Mouse (Mus musculus) splenic B cell, adult 2 months (primary cell): ENCODE results near the gene S100a5.
A peak's percentile ranks its signal among the peaks of the same experiment; 100 is the strongest.

Experiments
- DNase-seq: peaks from one replicate; pipeline ENCODE4 v3.0.0-alpha.2; 2011; ENCODE audit warnings: low read depth, low spot score
- H3K27me3 ChIP-seq: 2 replicates; pipeline ENCODE4 v1.6.1; 2012; ENCODE audit warnings: mild to moderate bottlenecking, low read length, moderate library complexity, mixed read lengths; ENCODE audit not compliant: control insufficient read depth, poor library complexity, insufficient read depth, severe bottlenecking
- H3K36me3 ChIP-seq: 2 replicates; pipeline ENCODE4 v1.6.1; 2012; ENCODE audit warnings: mild to moderate bottlenecking, low read length, moderate library complexity, mixed read lengths; ENCODE audit not compliant: control insufficient read depth, poor library complexity, insufficient read depth, severe bottlenecking

S100a5 gene

DNA sequence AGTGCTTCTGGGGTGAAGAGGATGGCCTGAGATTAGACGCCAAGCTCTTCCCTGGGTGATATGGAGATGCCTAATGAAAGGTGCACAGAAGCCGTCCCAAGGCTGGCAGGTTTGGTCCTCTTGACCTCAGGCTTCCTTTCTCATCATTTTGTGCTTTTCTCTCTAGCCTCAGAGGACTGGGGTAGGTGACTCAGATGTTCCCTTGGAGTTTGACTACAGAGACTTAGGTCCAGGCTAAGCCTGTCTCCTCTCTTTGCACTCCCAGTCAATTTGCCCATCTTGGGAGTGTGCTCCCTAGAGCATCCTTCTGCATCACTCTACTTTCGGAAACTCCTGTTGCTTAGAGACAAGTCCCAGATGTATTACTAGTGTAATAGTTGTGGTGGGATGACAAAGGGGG, 962 bp upstream of the S100a5 start:
- no peak for DNase-seq
- Histone ChIP-seq H3K36me3 (no peaks in the 10 kb centered on the region), H3K27me3 (no peaks in the 10 kb centered on the region)

DNA sequence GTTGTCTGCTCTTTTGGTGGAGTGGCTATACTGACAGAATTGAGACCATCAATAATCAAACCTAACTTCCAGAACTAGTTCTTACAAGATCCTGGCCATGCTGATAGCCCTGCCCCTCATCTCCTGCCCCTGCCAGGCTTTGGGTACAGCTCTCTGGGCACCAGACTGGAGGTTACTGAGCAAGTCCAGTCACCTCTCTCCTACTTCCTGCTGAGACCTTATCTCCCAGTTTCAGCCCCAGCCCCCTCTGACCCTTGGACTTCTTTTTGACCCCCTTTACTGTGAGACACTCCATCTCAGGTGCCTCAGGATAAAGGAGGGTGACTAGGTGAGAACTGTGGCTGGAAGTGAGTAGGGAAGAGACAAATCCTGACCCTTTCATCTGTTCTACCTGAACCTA, 779 bp downstream of the S100a5 start:
- no peaks in the 10 kb centered on the region for H3K27me3 ChIP-seq

DNA sequence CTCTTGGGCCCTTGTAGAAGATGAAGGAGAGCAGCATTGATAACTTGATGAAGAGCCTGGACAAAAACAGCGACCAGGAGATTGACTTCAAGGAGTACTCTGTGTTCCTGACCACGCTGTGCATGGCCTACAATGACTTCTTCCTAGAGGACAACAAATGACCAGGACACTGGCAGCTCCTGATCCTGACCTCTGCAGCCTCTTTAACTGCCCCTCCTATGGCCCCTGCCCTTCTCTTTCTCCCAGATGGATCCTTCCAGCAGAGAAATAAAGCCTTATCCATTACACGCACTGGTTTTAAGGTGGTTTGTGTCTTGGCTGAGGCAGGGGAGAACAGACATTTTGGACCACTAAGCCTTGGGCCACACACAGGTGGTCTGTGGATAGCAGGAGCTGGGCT, 3.2 kb downstream of the S100a5 start:
- no peak for DNase-seq
- no peaks in the 10 kb centered on the region for H3K27me3 ChIP-seq

More for the DNA sequence above, 779 bp downstream of the S100a5 start:
- no peak for DNase-seq
- no peaks in the 10 kb centered on the region for H3K36me3 ChIP-seq

DNA sequence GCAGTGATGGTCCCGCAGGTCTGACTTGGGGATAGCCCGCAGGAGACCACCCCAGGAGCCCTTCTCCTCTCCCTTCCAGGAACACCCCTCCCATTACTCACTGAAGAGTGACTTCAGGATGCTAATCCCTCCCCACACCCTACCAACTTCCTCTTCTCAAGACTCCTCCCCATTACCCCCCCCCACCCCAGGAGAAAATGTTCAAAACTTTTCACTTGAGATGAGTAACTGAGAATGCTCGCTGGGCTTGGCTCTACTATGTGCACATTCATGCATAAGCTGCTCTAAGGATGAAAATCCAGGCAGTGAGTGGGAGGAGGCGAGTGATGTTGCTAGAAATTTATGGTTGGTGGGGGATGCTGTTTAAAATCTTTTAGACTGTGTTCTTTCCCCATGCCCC, 3.7 kb downstream of the S100a5 start:
- Histone ChIP-seq H3K36me3 (no peaks in the 10 kb centered on the region), H3K27me3 (no peaks in the 10 kb centered on the region)
- peak; percentile 55 for DNase-seq

More for the DNA sequence above, 3.2 kb downstream of the S100a5 start:
- no peaks in the 10 kb centered on the region for H3K36me3 ChIP-seq

DNA sequence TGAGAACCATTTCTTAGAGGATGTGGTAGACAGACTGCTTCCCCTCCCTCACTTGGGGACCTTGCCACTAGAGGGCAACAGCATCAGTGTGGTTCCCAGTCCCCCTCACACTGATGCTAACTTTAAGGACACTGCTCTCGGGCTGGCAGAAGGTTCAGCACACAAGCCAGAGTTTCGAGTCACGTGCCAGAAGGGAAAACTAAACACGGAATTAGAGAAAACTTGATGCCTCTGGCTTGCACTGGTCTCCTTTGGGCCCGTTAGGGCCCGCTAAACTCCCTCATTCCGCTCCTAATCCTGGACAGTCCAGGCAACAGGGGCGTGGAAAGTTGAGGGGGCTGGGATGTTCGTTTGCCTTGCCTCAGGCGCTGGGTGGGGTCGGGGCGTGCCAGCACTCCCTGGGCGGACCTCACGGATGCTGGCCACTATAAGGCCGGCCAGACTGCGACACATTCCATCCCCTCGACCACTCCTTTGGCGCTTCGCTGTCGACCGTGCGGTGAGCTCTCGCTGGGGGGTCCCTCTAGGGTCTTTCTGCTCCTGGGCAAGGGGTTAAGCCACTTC, 4.5 kb downstream of the S100a5 start, which contains the start of gene S100a6:
TSS of gene S100a6 (plus strand) at position 155 of the 564 bp plus-strand sequence.
- H3K27me3 ChIP-seq = no peaks in the 10 kb centered on the region
- H3K36me3 ChIP-seq = no peaks in the 10 kb centered on the region
- peak; percentile 83 for DNase-seq

DNA sequence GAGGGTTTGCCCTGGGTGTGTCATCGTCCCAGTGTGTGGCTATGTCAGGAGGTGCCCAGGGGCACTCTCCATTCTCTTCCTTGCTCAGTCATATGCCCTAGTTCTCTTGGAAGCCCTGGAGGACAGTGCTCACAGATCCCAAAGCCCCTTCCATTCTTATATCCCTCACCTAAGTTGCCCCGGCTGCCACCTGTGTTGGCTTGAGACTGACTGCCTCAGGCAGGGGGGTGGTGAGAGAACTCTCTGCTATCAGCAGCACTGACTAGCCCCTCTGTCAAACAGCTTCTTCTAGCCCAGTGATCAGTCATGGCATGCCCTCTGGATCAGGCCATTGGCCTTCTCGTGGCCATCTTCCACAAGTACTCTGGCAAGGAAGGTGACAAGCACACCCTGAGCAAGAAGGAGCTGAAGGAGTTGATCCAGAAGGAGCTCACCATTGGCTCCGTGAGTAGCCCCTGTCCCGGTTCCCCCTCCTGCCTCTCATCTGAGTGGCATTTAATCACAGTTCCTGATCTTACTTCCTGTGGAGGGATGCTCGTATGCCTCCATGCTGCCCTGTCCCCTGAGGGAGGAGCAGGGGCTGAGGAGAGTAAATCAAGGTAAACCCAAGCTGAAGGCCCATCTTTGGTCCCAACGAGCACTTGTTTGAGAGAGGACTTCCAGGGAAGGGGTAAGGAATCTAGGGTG, 5.3 kb downstream of the S100a5 start:
- Histone ChIP-seq H3K36me3 (no peaks in the 10 kb centered on the region), H3K27me3 (no peaks in the 10 kb centered on the region)
- no peak for DNase-seq

DNA sequence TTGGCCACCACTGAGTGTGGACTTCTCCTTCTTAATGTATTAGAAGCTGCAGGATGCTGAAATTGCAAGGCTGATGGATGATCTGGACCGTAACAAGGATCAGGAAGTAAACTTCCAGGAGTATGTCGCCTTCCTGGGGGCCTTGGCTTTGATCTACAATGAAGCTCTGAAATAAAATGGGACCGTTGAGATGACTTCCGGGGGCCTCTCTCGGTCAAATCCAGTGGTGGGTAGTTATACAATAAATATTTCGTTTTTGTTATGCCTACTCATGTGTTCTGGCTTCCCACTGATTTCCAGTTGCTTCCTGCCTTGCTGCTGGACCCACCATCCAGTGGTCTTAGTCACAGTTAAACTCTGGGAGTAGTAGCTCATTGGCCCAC, 5.8 kb downstream of the S100a5 start:
- Histone ChIP-seq H3K27me3 (no peaks in the 10 kb centered on the region), H3K36me3 (no peaks in the 10 kb centered on the region)
- no peak for DNase-seq

DNA sequence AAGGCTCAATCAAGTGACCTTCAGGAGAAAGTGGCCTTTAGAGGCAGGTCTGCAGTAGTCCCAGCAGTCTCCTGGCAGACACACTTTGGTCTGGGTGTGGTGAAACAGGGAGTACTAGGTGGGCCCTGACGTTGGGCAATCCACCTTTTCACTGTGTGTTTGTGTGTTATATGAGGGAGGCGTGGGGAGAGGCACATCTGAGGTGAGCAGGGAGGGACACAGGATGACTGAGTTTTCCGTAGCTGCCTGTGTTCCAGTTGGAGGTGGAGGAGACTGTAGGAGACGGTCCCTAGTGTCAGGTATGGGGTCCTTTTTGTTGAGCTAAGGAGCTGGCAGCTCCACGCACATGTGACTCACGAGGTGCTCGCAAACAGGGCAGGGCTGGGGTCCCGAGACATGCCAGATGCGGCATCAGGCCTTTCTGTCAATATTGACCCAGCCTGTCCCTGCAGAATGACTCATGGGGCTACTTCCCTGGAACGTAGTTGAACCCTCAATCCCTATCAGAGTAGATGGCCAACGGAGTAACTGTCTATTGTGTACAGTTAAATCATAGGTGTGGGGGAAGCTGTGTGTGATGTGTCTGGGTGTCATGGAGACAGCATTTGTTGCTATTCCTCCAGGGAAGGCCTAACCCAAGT, 6.4 kb downstream of the S100a5 start:
- H3K36me3 ChIP-seq = no peaks in the 10 kb centered on the region
- DNase-seq = no peak
- H3K27me3 ChIP-seq = no peaks in the 10 kb centered on the region

DNA sequence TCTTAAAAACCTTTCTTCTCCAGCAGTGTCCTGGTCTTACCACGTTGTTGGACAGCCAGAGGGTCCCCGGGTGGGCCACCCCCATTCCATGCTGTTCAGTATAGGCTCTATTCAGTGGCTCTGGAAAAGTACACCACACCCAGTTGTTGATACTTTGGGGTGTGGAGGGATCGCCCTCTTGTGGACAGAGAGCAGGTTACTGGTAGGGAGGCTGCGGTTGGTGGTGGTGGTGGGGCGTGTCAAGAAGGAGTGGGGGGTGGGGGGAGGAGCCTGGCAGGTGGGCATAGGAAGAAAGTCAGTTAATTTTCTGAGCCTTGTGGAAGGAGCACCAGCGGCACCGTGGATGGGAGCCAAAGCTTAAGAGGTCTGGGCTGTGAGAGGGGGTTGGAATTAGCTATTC, 7.1 kb downstream of the S100a5 start:
- peak; percentile 85 for DNase-seq
- Histone ChIP-seq H3K36me3 (no peaks in the 10 kb centered on the region), H3K27me3 (no peaks in the 10 kb centered on the region)

DNA sequence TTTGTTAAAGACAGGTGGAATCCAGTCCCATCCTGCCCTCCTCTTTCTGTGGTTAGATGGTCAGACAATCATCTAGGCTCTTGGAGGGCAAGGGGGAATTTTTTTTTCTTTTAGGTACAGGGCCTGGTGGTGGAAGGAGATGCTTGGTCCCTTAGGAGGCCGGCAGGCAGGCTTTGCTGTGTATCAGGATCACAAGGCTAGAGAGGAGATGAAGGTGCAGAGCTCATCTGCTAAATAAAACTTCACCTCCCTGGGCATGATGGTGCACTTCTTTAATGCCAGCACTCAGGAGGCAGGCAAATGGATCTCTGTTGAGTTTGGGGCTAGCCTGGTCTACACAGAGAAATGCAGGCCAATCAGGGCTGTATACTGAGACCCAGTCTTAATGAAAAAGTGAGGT, 7.6 kb downstream of the S100a5 start:
- DNase-seq = no peak
- Histone ChIP-seq H3K27me3 (no peaks in the 10 kb centered on the region), H3K36me3 (no peaks in the 10 kb centered on the region)

DNA sequence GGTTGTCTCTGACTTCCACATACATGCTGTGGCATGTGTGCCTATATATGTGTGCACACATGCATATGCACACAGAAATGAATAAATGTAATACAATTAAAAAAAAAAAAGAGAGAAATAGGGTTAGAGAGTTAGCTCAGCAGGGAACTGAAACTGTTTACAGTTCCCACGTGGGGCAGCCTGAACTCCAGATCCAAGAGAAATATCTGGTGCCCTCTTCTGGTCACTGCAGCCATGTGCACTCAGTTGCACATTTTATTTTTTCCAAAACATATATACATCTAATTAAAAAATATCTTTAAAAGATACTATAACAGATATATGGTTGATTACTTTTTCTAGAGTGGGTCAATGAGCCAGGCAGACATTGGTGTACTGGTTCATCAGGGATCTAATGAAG, 9.3 kb downstream of the S100a5 start:
- Histone ChIP-seq H3K27me3 (no peaks in the 10 kb centered on the region), H3K36me3 (no peaks in the 10 kb centered on the region)
- DNase-seq = peak; percentile 69

DNA sequence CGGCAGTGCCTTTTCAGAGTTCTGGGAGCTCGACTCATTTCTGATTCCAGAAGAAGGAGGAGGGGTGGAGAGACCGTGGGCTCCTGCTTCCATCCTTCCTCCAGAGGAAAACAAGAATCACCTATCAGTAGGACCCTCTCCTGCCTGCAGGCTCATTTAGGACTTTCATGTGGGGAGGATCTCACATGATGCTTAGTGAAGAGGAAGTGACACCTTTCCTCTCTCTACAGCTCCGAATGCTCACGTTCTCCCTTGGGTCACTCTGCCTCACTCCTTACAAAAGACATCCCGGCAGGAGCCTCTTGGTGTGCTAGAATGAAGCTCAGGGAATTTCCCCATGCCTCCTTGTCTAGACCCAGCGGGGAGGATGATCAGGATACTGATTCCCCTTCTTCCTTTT, 13.2 kb downstream of the S100a5 start:
- no peaks in the 10 kb centered on the region for H3K36me3 ChIP-seq
- H3K27me3 ChIP-seq = no peaks in the 10 kb centered on the region
- DNase-seq = no peak

DNA sequence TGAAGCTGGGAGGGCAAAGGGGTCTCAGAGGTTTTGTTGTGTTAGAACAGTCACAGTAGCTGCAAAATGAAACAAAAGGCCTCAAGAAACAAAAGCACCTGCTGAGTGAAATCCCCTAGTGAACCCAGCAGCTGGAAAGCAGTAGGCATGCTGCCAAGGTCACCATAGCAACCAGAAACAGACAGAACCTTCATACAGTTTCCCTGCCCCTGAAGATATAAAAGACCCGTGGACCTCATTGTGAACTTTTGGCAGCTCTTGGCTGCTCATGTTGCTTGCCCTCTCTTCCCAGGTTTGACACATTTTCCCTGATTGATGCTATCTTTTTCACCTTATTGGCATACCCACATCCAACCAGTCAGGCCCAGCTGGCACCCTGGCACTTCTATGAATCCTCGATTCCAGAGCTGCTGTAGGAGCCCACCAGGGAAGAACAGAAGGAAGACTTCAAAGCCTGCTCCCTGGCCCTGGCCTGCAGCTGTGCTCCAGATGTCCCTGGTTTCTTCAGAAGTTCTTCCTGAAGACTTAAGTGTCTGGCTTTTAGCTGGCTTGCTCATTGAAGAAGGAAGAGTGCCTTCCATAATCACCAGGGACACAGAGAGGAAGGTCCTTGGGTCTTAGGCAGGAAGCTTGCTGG, 15.2 kb downstream of the S100a5 start:
- no peaks in the 10 kb centered on the region for H3K36me3 ChIP-seq
- DNase-seq = peak; percentile 52
- H3K27me3 ChIP-seq = no peaks in the 10 kb centered on the region

DNA sequence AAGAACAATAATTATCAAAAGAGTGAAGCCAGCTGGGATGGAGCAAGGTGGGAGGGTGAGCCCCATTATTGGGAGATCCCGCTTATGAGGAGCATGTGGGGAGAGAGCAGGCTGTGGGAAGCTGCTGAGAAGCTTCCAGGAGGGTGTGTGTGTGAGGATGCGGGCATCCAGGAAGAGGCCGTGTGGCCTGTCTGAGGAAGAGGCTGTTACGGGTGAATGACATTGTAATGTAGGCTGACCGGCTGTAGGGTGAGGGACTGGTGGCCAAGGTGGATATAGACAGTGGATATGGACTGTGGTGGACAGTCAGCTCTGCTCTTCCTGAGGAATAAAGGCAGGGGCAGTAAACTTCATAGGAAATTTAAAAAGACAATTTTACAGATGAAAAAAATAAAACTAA, 17.2 kb downstream of the S100a5 start:
- no peaks in the 10 kb centered on the region for H3K27me3 ChIP-seq
- DNase-seq = no peak
- no peaks in the 10 kb centered on the region for H3K36me3 ChIP-seq
